Mouse (Mus musculus): ENCODE data around the gene Asb9.

The Asb9 gene

DNA sequence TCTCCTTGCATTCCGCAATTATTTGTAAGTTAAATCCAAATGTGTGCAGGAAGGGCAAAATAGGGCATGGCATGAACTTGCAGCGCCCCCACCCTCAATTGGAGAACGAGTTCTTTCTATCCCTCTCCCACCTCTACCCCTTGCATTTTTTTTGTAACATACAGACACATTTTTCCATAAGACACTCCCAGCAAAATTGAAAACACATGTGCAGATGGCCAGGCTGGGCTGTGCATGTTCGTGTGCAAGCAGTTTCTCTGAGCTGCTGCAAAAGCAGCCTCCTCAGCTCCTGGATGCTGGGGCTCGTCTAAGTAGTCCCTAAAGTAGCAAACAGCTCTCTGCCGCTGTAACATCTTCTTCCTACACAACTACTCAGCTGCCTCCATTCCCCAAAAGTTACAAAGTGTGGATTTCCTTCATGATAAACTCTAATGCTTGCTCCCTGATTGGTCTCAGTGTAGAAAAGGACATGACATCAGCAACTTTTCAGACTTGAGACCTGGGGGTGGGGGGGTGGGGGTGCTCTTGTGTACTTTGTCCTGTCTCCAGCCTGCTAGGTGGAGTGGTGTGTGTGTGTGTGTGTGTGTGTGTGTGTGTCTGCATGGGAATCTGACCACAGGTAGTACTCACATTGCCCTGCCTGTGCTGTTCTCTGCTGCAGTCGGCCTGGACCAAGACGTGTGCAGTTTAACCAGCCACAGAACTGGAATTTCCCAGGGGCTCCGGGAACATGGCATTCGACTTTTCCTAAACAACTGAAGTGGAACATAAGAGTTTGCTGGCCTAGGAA is at the start of gene Asb9:
Gene Asb9 (plus strand): TSS at position 619 of the 790 bp plus-strand sequence.
- DNase-seq, result peak; percentile 32

DNA sequence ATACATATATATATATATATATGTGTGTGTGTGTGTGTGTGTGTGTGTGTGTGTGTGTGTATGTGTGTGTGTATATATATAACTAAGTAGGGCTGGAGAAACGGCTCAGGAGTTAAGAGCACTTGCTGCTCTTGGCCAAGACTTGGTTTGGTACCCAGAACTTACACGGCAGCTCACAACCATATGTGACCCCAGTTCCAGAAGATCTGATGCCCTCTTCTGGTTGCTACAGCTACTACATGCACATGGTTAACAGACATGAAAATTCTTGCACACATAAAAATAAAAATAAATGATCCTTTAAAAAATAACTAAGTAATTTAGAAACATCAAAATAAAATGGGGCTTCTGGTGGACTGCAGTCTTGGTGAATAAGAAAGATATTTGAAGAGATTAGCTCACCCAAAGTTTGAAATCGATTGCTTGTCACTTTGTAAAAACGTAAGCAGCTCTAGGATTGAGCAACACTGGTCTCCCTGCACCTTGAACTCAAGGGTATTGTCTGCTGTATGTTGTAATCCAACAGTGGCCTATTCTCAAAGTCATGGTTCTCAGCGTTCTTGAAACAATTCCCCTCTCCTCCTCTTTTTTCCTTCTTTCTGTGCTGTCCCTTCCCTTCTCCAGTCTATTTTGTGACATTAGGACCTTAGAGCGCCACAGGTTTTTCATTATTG is 46.8 kb upstream of the Asb9 start:
- no peak for DNase-seq

DNA sequence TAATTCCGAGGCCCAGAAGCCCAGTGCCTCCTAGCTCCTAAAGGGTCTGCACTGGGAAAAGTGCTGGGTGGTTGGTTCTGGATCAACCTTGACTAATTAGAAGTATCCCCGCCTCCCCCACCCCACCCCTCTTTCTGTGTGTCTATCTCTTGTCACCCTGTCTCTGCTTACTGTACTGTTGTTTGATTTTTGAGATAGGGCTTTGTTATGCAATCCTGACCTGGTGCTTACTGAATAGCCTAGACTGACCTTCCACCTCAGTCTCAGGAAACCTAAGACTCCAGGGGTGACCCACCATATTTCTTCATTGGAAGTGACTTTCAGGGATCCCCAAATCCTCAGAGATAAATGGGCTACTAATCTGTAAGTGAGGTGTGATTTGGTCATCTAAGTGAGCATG is 3.9 kb upstream of the Asb9 start:
- DNase-seq, result no peak

DNA sequence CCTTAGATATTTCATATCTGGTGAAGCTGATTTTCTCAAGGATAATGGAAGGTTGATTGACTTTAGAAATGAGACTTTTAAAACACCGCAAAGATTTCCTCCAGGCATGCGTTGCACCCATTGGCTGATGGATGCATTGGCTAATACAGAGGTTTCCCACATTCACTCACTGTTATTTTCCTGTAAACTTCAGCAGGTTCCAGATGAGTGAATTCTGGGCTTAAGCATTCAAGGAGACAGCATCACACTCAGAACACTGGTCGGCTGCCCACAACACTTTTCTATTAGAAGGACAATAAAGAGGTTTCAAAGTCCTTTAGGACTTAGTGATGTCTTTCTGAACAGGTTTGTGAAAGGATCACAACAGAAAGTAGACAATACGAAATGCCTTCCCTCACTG is 941 bp downstream of the Asb9 start:
- DNase-seq, result no peak

DNA sequence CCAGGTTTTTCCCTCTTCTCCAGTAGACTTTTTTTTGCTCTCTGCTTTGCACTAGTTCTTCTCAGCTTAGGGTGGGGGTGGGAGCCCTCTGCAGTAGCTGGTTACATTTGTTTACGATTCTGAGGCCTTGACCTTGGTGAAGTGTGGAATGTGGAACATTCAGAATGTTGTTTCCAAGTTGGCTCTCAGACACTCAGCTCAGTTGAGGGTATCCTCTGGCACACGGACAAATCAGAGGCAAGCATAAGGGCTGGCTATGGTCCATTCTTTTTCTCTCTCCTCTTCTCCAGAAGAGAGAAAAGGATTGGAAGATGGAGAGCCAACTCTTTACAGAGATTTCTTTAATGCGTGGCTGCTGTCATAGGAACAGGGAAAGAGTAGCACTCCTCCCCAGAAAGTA is 2.6 kb downstream of the Asb9 start:
- DNase-seq, result peak; percentile 21

DNA sequence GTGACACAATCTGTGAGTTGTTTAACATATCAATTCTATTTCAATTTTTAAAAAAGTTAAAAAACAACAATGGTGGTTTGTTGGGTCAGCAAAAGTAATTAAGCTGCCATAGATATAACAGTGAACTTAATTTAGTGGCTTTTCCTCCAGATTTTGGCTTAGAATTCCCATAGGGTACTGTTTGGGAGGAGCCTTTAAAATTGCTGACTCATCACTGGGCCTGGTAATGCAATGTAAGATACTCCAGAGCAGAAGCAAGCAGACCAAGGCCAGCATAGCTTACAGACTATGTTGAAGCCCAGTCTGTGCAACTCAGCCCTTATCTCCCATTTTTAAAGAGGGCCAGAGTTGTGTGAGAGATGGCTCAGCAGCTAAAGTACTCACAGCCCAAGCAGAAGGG is 16.0 kb downstream of the Asb9 start:
- DNase-seq, result no peak

DNA sequence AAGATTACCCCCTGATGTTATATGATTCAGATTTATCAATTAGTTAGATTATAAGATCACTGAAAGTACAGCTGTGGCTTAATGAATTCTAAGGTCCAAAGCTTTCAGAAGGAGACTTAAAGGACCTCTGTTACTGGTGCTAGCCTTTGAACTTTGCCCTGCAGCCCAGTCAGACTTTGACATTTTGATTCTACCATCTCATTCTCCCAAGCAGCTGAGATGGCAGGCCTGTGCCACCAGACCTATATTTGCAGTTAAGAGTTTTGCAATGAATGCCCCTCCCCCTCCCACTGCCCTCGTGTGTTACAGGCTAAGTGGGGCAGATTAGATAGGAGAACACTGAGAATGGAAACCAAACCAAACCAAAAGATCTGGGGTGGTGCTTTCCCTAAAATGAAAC is 20.4 kb downstream of the Asb9 start:
- DNase-seq, result peak; percentile 19

DNA sequence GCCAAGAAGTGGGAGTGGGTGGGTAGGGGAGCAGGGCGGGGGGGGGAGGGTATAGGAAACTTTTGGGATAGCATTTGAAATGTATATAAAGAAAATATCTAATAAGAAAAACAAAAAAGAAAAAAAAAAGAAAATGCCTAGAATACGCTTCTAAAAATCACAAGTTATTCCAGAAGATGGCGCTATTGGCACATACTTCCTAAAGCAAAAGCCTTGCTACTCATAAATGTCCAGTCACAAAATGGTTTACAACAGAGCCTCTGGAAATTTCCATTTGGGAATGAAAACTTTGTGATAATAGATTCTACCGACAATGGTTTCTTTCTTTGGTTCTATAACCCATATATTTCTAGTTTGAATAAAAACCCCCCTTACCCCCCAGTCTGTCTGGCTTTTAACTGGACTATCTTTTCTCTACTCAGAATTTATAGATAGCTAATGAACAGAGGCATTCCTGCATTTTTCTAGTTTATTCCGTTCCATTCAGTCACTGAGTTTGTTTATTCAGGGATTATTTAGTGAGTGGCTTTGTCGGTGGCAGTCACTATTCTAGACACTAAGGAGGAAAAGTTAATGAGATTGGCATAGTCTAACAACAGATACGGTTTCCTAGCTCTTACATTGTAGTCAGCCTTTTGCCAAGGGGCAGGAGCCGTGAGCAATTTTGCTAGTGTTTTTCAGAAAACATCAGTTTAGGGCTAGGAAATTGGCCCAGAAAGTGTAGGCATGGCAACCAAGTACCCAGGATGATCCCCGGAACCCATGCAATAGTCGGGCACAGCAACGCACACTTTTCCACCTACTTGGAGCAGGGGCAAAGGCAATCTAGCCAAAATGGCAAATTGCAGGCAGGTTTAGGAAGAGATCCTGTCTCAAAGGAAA is 35.5 kb downstream of the Asb9 start:
- no peak for DNase-seq

DNA sequence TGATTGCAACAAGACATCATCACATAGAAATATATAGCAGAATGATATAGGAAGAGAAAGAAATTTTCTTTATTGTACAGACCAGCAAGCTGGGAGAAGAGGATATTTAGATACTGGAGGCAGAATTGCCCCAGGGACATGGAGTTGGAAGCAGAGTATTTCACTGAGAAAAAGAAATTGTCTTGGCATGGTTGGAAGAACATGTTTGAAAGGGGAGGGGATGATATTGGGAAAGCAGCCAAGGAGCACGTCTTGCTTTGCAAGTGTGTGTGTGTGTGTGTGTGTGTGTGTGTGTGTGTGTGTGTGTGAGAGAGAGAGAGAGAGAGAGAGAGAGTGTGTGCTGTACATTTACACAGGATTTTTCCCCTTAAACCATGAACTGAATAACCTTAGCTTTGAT is 64.1 kb downstream of the Asb9 start:
- no peak for DNase-seq

DNA sequence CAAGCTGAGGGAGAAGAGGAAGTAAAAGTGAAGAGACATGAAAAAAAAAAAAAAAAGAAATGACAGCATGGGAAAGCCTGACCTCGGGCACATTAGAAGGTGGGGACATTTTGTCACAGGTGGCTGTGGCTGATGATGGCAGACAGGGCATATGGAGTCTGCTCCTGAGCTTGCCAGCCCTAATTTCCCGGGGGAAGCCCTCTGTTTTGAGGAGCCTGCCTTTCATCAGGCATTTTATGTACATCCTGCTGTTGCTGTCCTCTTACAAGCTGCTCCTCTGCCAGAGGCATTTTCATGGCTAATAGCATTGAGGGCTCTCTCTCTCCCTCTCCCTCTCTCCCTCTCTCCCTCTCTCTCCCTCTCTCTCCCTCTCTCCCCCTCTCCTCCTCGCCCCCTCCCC is 70.8 kb downstream of the Asb9 start:
- no peak for DNase-seq
